Mouse (Mus musculus) liver, embryonic 14.5 days (tissue): ENCODE measurements at regions not wholly inside any gene's neighbourhood (a gene's known extent, or its start where the extent isn't known, plus 50 kb on each side); places are given as distances from the start of the nearest gene placed in this dataset.
A peak's percentile ranks its signal among the peaks of the same experiment; 100 is the strongest.

Experiments used
- ATAC-seq: fragments of 200-750 bp; cut with Nextera tagmentation; 2 replicates; pipeline ENCODE4 v1.8.0; 2017; ENCODE audit warnings: moderate number of reproducible peaks, mild to moderate bottlenecking, moderate library complexity; ENCODE audit not compliant: insufficient read depth
- DNase-seq, 3 experiments: peaks; one replicate each; pipeline ENCODE4 v3.0.0-alpha.2; 2012 to 2013; ENCODE audit warnings: low read depth in 3 of 3, low spot score in 3 of 3
- H3K27ac ChIP-seq: fragments of 300-500 bp; sonication (generic); 2 replicates; pipeline ENCODE4 v1.5.1; 2014; ENCODE audit warnings: moderate library complexity, mild to moderate bottlenecking, control low read depth, inconsistent platforms
- H3K27me3 ChIP-seq: fragments of 300-500 bp; sonication (generic); 2 replicates; pipeline ENCODE4 v1.6.1; 2014; ENCODE audit warnings: mild to moderate bottlenecking, low read length, moderate library complexity; ENCODE audit not compliant: control insufficient read depth, insufficient read depth
- H3K36me3 ChIP-seq: fragments of 300-500 bp; sonication (generic); replicated peaks from 2 replicates; pipeline ENCODE4 v1.6.1; 2014; ENCODE audit warnings: low read depth; ENCODE audit not compliant: control insufficient read depth, insufficient read depth
- H3K4me1 ChIP-seq, 2 experiments: fragments of 200-500 bp in 1 of 2; fragments of 300-500 bp in 1 of 2; sonication (generic) in 1 of 2; replicated peaks; 2 replicates each; pipeline ENCODE4 v1.6.1; 2012 to 2014; ENCODE audit warnings: antibody characterized with exemption in 1 of 2, inconsistent platforms in 1 of 2, low read length in 1 of 2; ENCODE audit not compliant: control insufficient read depth in 2 of 2, insufficient read depth in 2 of 2
- H3K4me2 ChIP-seq: fragments of 300-500 bp; sonication (generic); 2 replicates; pipeline ENCODE4 v1.6.1; 2014; ENCODE audit warnings: low read depth, mild to moderate bottlenecking, control low read depth, moderate library complexity
- H3K4me3 ChIP-seq, 2 experiments: fragments of 200-500 bp in 1 of 2; fragments of 300-500 bp in 1 of 2; sonication (generic) in 1 of 2; 2 replicates each; pipeline ENCODE4 v1.5.1; 2012 to 2014; ENCODE audit warnings: low read depth in 2 of 2, low read length in 2 of 2, mild to moderate bottlenecking in 2 of 2, control low read depth in 1 of 2, inconsistent platforms in 1 of 2, moderate library complexity in 1 of 2; ENCODE audit not compliant: insufficient read depth in 1 of 2
- H3K9ac ChIP-seq: fragments of 300-500 bp; sonication (generic); replicated peaks from 2 replicates; pipeline ENCODE4 v1.6.1; 2014; ENCODE audit warnings: mild to moderate bottlenecking, control low read depth, moderate library complexity
- H3K9me3 ChIP-seq: fragments of 300-500 bp; sonication (generic); 2 replicates; pipeline ENCODE4 v1.6.1; 2016; ENCODE audit warnings: low read length, mixed read lengths; ENCODE audit not compliant: control insufficient read depth
- CTCF ChIP-seq: IDR thresholded peaks from 2 replicates; pipeline ENCODE4 v1.5.1; 2016; ENCODE audit warnings: antibody characterized with exemption, low read depth, control low read depth
- EP300 ChIP-seq: IDR thresholded peaks from 2 replicates; pipeline ENCODE4 v1.6.1; 2016; ENCODE audit warnings: antibody characterized with exemption, low read depth
- WGBS: fragments of 180-500 bp; shearing (Covaris S2); extraction: QIAGEN DNeasy Blood & Tissue Kit; methylation state at CpG from one replicate; pipeline ENCODE4 v1.1.7; 2014; ENCODE audit not compliant: insufficient replicate concordance; 5-methylcytosine and 5-hydroxymethylcytosine counted together

DNA sequence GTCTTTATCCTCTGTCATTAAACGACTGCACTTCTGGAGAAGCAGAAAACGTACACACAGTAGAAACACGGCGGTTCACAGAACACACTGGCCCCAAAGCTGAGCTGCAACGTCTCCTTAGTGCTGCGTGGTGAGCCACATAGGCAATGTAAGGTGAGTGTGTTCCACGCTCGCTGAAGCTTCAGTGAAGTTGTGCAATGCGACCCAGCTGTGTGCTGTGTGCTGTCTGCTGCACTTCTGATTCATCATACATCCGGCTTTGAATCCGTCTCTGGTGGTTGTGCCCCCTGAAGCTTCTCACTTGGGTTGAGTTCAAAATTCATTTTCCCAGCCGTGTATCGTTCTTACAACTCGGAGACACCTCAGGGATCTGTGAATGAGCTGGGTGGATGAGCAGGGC, 250.6 kb downstream of the Uaca start:
- no peaks in the 10 kb centered on the region for H3K4me1 ChIP-seq
- H3K4me3 ChIP-seq = no peak overlapping the region
- H3K9ac ChIP-seq = no peak overlapping the region
- no peaks in the 10 kb centered on the region for H3K9me3 ChIP-seq
- WGBS = 53% methylated on average over 14 of the region's 14 CpGs
- ATAC-seq (no peak), DNase-seq (no peak)
- TF ChIP-seq CTCF (no peak), EP300 (no peak)
- no peaks in the 10 kb centered on the region for H3K27me3 ChIP-seq
- no peak overlapping the region for H3K27ac ChIP-seq
- H3K4me2 ChIP-seq = no peak overlapping the region
- no peaks in the 10 kb centered on the region for H3K36me3 ChIP-seq

- H3K27me3 ChIP-seq = no peaks in the 10 kb centered on the region
- H3K4me3 ChIP-seq = no peak overlapping the region
- no peak overlapping the region for H3K9ac ChIP-seq
- WGBS = 18% methylated on average over 7 of the region's 7 CpGs
- no peak for ATAC-seq
- no peak for DNase-seq
- H3K27ac ChIP-seq = no peak overlapping the region
- no peaks in the 10 kb centered on the region for H3K36me3 ChIP-seq
- no peaks in the 10 kb centered on the region; the same call in 1 of the 2 replicates for H3K9me3 ChIP-seq
- no peaks in the 10 kb centered on the region for H3K4me1 ChIP-seq
- TF ChIP-seq EP300 (no peak), CTCF (peak; percentile 82)
- no peak overlapping the region for H3K4me2 ChIP-seq
Measured at GRCm38 (mm10) chr9:61046517-61046916, 252.2 kb downstream of the Uaca start.

DNA sequence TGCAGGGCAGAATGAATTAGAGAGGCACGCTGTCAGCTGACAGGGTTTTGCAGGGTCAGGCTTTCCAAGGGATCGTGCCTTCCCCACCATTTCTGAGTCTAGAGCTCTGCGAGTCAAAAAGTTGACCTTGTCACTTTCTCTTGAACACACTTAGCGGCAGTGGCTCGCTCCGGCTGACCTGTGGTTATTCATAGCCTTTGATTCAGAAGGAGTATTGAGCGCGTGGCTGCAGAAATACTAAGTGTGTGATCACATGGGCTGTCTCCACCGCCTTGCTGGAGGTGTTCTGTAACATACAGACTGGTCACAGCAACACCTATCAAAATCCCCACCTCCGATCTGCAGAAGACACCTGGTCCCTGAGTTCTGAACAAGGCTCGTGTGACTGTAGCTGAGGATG, 252.9 kb downstream of the Uaca start:
- Histone ChIP-seq H3K4me2 (no peak overlapping the region), H3K4me1 (no peaks in the 10 kb centered on the region), H3K9me3 (no peaks in the 10 kb centered on the region; the same call in 1 of the 2 replicates), H3K9ac (no peak overlapping the region), H3K4me3 (no peak overlapping the region), H3K36me3 (no peaks in the 10 kb centered on the region), H3K27me3 (no peaks in the 10 kb centered on the region), H3K27ac (no peak overlapping the region)
- ATAC-seq (no peak), DNase-seq (no peak)
- TF ChIP-seq EP300 (no peak), CTCF (no peak)
- WGBS = 69% methylated on average over 11 of the region's 11 CpGs

DNA sequence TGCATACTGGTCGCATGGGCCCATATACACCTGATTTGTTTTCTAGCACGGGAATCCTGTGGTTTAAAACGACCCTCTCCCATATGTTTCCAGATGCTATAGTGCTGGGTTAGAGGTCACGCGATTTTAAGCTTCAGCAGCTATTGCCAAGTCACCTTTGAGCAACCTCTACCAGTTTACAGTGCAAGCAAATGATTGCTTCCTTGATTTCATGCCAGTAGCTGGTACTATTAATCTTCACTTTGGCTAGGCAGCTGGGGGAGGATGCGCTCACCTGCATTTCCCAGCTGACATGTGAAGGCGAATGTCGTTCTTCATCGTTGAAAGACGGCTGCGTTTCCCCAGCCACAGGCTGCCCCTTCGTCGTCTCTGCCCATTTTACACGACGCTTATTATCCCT, 254.2 kb downstream of the Uaca start:
- DNase-seq = no peak

DNA sequence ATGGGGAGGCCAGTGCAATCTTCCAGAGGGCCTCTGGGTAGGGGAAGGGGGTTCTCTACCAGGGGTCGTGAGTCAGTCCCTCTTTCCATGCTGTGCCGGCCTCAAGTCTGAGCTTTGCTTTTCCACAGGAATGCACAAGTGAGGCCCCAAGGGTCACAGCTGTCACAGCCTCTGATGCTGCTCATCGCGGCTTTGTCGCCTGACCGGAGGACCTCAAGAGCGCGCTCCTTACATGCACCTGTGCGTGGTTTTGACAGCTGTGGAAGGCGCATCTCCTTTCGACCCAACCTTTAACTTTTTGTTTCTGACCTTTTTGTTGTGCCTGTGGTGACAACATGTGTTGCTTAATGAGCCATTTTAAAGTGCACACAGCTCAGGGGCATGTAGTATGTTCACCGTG, 258.3 kb downstream of the Uaca start:
- TF ChIP-seq CTCF = no peak
- TF ChIP-seq EP300 = no peak
- H3K27me3 ChIP-seq = no peaks in the 10 kb centered on the region
- no peak overlapping the region for H3K9ac ChIP-seq
- DNase-seq (no peak), ATAC-seq (no peak)
- no peak overlapping the region for H3K4me2 ChIP-seq
- no peak overlapping the region for H3K4me3 ChIP-seq
- H3K27ac ChIP-seq = no peak overlapping the region
- 80% methylated on average over 12 of the region's 12 CpGs for WGBS
- H3K9me3 ChIP-seq = no peaks in the 10 kb centered on the region; the same call in 1 of the 2 replicates
- no peaks in the 10 kb centered on the region for H3K4me1 ChIP-seq
- H3K36me3 ChIP-seq = no peaks in the 10 kb centered on the region

More for the DNA sequence above, 254.2 kb downstream of the Uaca start:
- no peaks in the 10 kb centered on the region for H3K27me3 ChIP-seq
- 74% methylated on average over 15 of the region's 15 CpGs for WGBS
- no peaks in the 10 kb centered on the region for H3K4me1 ChIP-seq
- no peak overlapping the region for H3K4me3 ChIP-seq
- no peaks in the 10 kb centered on the region; the same call in 1 of the 2 replicates for H3K9me3 ChIP-seq
- no peaks in the 10 kb centered on the region for H3K36me3 ChIP-seq
- no peak overlapping the region for H3K9ac ChIP-seq
- ATAC-seq = no peak
- no peak overlapping the region for H3K27ac ChIP-seq
- no peak overlapping the region for H3K4me2 ChIP-seq
- no peak for TF ChIP-seq EP300
- TF ChIP-seq CTCF = no peak

DNA sequence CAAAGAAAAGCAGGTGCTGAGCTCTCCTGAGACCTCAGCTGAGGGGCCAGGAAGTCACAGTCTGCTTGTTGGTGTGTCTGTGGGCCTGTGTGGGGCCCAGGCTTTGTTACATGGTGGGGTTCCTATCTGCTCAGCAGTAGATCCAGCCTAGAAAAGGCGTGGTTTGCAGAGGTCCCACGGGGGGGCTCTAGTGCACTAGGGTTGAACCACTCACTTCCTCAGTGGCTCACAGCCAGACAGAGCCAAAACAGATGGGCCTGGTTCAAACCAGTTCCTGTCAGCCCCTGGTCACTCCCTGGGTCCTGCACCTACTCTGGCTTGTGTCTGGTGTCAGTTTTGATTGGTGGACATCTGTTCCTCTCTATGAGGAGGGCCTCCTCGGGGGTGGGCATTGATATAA, 260.1 kb downstream of the Uaca start:
- H3K27me3 ChIP-seq = no peaks in the 10 kb centered on the region
- DNase-seq (no peak), ATAC-seq (no peak)
- H3K4me3 ChIP-seq = no peak overlapping the region
- TF ChIP-seq CTCF = no peak
- no peak for TF ChIP-seq EP300
- H3K4me2 ChIP-seq = no peak overlapping the region
- 5% methylated on average over 3 of the region's 3 CpGs for WGBS
- no peaks in the 10 kb centered on the region; the same call in 1 of the 2 replicates for H3K9me3 ChIP-seq
- H3K4me1 ChIP-seq = no peaks in the 10 kb centered on the region
- no peak overlapping the region for H3K27ac ChIP-seq
- H3K36me3 ChIP-seq = no peaks in the 10 kb centered on the region
- no peak overlapping the region for H3K9ac ChIP-seq
